Mouse (Mus musculus) yolk sac, embryonic 10.5 days (tissue): ENCODE results near the gene Cxcl5.
"Not testable (repeated sequence)": the region's sequence is repeated elsewhere in the genome, so short reads cannot be mapped to it uniquely, and the experiment has no call there.

ENCODE experiments used
- DNase-seq: peaks from one replicate; pipeline ENCODE4 v3.0.0-alpha.2; 2017; ENCODE audit warnings: low spot score

Cxcl5 gene

GRCm38 (mm10) chr5:90785659-90786588 is 26.8 kb downstream of the Cxcl5 start, which contains the start of gene Cxcl3:
Gene Cxcl3, plus strand, starts transcription at chr5:90786103.
- DNase-seq = peak; percentile 19

GRCm38 (mm10) chr5:90788114-90788513 is 29.0 kb downstream of the Cxcl5 start:
- DNase-seq = no peak

- no peak for DNase-seq
Measured at GRCm38 (mm10) chr5:90789306-90790073, 30.3 kb downstream of the Cxcl5 start.

- DNase-seq = no peak
Measured at GRCm38 (mm10) chr5:90790074-90790502, 30.9 kb downstream of the Cxcl5 start.

- DNase-seq = no peak
Measured at GRCm38 (mm10) chr5:90794195-90794625, 35.0 kb downstream of the Cxcl5 start, which contains the start of gene Cxcl15. Gene Cxcl15, plus strand, starts transcription at chr5:90794534.

GRCm38 (mm10) chr5:90795392-90795791 is 36.2 kb downstream of the Cxcl5 start:
- DNase-seq = not testable (repeated sequence)

GRCm38 (mm10) chr5:90804574-90804973 is 45.4 kb downstream of the Cxcl5 start:
- no peak for DNase-seq

- no peak for DNase-seq
Measured at GRCm38 (mm10) chr5:90806050-90806449, 46.9 kb downstream of the Cxcl5 start.

GRCm38 (mm10) chr5:90807176-90807950 is 48.2 kb downstream of the Cxcl5 start:
- DNase-seq = no peak
